14 mouse cellular contexts compared by ENCODE assay signal in the genomic region with DNA sequence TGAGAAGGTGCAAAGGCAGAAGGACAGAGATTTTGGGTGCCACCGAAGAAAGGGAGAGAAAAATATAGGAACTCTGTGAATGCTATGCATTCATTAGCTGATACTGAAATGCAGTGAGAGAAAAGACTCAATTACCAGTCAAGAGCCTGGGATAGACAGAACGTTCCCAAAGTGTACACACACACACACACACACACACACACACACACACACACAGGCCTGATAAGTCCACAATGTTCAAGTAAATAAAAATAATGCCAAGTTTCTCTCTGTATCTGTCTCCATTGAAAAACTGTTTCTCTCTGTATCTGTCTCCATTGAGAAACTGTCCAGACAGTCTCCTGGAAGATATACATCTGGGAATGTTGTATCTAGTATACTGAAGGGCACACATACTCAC.
"Had no signal": no experiment of that assay in that cellular context is flagged by ENCODE, and none has a peak within 500 bp of the region (broad histone marks: within the 10 kb centered on the region; RNA-seq: fewer than 3 reads in every experiment).

No protein-coding gene starts in this region.

- H3K27me3 ChIP-seq: liver, embryonic 13.5 days; midbrain, embryonic 12.5 days; stomach, embryonic 15.5 days had no signal

- H3K4me1 ChIP-seq: liver, embryonic 13.5 days; liver, embryonic 15.5 days; midbrain, embryonic 12.5 days; stomach, embryonic 15.5 days had no signal

- H3K4me2 ChIP-seq: liver, embryonic 13.5 days; liver, embryonic 15.5 days; lung, embryonic 14.5 days; midbrain, embryonic 12.5 days; stomach, embryonic 15.5 days had no signal

- H3K9me3 ChIP-seq: liver, embryonic 13.5 days; liver, embryonic 15.5 days; midbrain, embryonic 10.5 days; midbrain, embryonic 12.5 days; stomach, embryonic 15.5 days had no signal

- H3K9ac ChIP-seq: liver, embryonic 13.5 days; liver, embryonic 15.5 days; lung, embryonic 14.5 days; midbrain, embryonic 12.5 days; stomach, embryonic 15.5 days had no signal

- DNase-seq: liver, embryonic 13.5 days; lung, adult 18-20 months; lung, embryonic 14.5 days; lung, postnatal 10 days; lung, postnatal 4 days; right cerebral cortex, postnatal 14 days; thymus, adult 2 months; thymus, postnatal 36 days had no signal

- H3K36me3 ChIP-seq: liver, embryonic 13.5 days; liver, embryonic 15.5 days; midbrain, embryonic 10.5 days; midbrain, embryonic 12.5 days; stomach, embryonic 15.5 days had no signal

- ATAC-seq: midbrain, embryonic 16.5 days had no signal

- H3K27ac ChIP-seq: liver, embryonic 13.5 days; liver, embryonic 15.5 days; midbrain, embryonic 10.5 days; midbrain, embryonic 12.5 days; stomach, embryonic 15.5 days; stomach, postnatal 0 days had no signal

- H3K4me3 ChIP-seq: liver, embryonic 13.5 days; liver, embryonic 15.5 days; midbrain, embryonic 10.5 days; midbrain, embryonic 12.5 days; stomach, embryonic 15.5 days had no signal
